Mouse (Mus musculus) midbrain, embryonic 13.5 days (tissue): ENCODE measurements around the gene Adam10. TPM values are rescaled to one million over a fixed set of nuclear protein-coding genes. Genes with fewer than 3 reads are reported as not detected.

Experiments used
- ATAC-seq: fragments of 200-750 bp; cut with Nextera tagmentation; 2 replicates; pipeline ENCODE4 v1.8.0; 2017; ENCODE audit warnings: mild to moderate bottlenecking, moderate TSS enrichment, moderate library complexity
- H3K27ac ChIP-seq: fragments of 300-500 bp; sonication (generic); 2 replicates; pipeline ENCODE4 v1.5.1; 2015; ENCODE audit warnings: inconsistent platforms, mild to moderate bottlenecking, moderate library complexity
- H3K27me3 ChIP-seq: fragments of 300-500 bp; sonication (generic); 2 replicates; pipeline ENCODE4 v1.6.1; 2015; ENCODE audit warnings: mild to moderate bottlenecking, inconsistent platforms
- H3K36me3 ChIP-seq: fragments of 300-500 bp; sonication (generic); 2 replicates; pipeline ENCODE4 v1.6.1; 2015; ENCODE audit warnings: mild to moderate bottlenecking, inconsistent platforms
- H3K4me1 ChIP-seq: fragments of 300-500 bp; sonication (generic); replicated peaks from 2 replicates; pipeline ENCODE4 v1.6.1; 2015; ENCODE audit warnings: inconsistent platforms
- H3K4me2 ChIP-seq: fragments of 300-500 bp; sonication (generic); replicated peaks from 2 replicates; pipeline ENCODE4 v1.6.1; 2015; ENCODE audit warnings: moderate library complexity, mild to moderate bottlenecking, inconsistent platforms
- H3K4me3 ChIP-seq: fragments of 300-500 bp; sonication (generic); replicated peaks from 2 replicates; pipeline ENCODE4 v1.5.1; 2015; ENCODE audit warnings: mild to moderate bottlenecking, inconsistent platforms
- H3K9ac ChIP-seq: fragments of 300-500 bp; sonication (generic); replicated peaks from 2 replicates; pipeline ENCODE4 v1.6.1; 2015; ENCODE audit warnings: mild to moderate bottlenecking, inconsistent platforms
- H3K9me3 ChIP-seq: fragments of 300-500 bp; sonication (generic); 2 replicates; pipeline ENCODE4 v1.6.1; 2016; ENCODE audit warnings: mild to moderate bottlenecking, inconsistent platforms
- WGBS: fragments of 180-500 bp; shearing (Covaris S2); methylation state at CpG from one replicate; pipeline ENCODE4 v1.1.7; 2015; 5-methylcytosine and 5-hydroxymethylcytosine counted together
- polyA plus RNA-seq: library from polyadenylated mRNA; unstranded; fragments of >200 nt; fragmentation: Nextera tagmentation; extraction: Ambion mirVana; gene quantifications from 2 replicates; pipeline ENCODE4 v1.2.1, GENCODE M21; 2015

Adam10 gene
- 68.5 and 69.9 TPM in 2 replicates for polyA plus RNA-seq

DNA sequence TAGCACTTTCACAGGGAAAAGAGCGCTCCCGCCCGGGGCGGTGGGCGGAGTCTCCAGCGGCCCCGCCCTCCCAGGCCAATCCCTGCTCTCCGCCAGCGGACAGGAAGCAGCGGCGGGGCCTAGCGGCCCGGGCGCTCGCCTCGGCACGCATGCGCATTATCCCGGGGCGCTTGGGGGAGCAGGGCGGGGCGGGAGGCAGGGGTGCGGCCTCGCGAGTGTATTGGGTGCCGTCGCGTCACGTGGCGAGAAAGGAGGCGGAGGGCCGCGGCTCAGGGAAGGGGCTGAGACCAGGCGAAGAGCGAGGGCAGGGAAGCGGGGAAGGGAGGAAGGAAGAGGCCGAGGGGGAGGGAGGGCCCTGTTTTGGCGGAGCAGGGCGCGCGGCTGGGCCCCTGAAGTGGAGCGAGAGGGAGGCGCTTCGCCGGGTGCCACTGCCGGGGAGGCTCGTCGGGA is at the start of gene Adam10:
TSS of gene Adam10 (plus strand) at position 316 of the 450 bp plus-strand sequence.
- no peaks in the 10 kb centered on the region for H3K9me3 ChIP-seq
- H3K4me2 ChIP-seq = peak within 1 kb of the TSS; percentile 92
- H3K4me1 ChIP-seq = peaks cover 24% of the 10 kb centered on the region
- H3K9ac ChIP-seq = peak within 1 kb of the TSS; percentile 96
- H3K36me3 ChIP-seq = no peaks in the 10 kb centered on the region
- ATAC-seq = peak; percentile 99
- H3K27me3 ChIP-seq = no peaks in the 10 kb centered on the region
- H3K27ac ChIP-seq = peak within 1 kb of the TSS; percentile 98
- H3K4me3 ChIP-seq = peak within 1 kb of the TSS; percentile 96
- WGBS = 0% methylated on average over 45 of the region's 48 CpGs

- Histone ChIP-seq H3K4me2 (no peak overlapping the region), H3K36me3 (peaks cover 6% of the 10 kb centered on the region), H3K27me3 (no peaks in the 10 kb centered on the region), H3K4me1 (no peaks in the 10 kb centered on the region), H3K27ac (no peak overlapping the region), H3K9me3 (no peaks in the 10 kb centered on the region), H3K4me3 (no peak overlapping the region), H3K9ac (no peak overlapping the region)
- ATAC-seq = no peak
- WGBS = 91% methylated on average over 2 of the region's 2 CpGs
These were observed 49.1 kb upstream of the Adam10 start for GRCm38 (mm10) chr9:70629711-70630110.

DNA sequence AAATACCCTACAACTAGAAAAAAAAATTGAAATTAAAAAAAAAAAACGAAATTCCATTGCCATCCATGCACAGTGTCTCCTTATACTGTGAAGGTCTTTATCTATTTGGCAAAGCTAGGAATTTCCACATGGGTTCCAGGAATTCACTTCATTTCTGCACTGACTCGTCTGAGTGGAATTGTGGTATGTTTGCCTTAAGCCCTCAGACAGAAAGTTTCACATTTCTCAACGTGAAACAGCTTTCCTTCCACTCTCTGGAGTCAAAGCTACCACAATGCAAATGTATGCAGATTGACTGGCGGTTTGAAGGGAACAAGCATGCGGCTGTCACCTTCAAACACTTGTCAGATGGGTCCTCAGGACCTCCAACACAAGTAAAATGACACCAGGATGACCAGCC is 47.1 kb upstream of the Adam10 start:
- H3K27me3 ChIP-seq = no peaks in the 10 kb centered on the region
- H3K9me3 ChIP-seq = no peaks in the 10 kb centered on the region
- 28% methylated on average over 5 of the region's 5 CpGs for WGBS
- no peak overlapping the region for H3K4me3 ChIP-seq
- H3K27ac ChIP-seq = no peak overlapping the region
- no peaks in the 10 kb centered on the region for H3K4me1 ChIP-seq
- no peak overlapping the region for H3K9ac ChIP-seq
- ATAC-seq = no peak
- no peaks in the 10 kb centered on the region; the same call in 1 of the 2 replicates for H3K36me3 ChIP-seq
- no peak overlapping the region for H3K4me2 ChIP-seq

- Histone ChIP-seq H3K9ac (no peak overlapping the region), H3K27me3 (no peaks in the 10 kb centered on the region), H3K27ac (no peak overlapping the region), H3K4me1 (no peaks in the 10 kb centered on the region), H3K36me3 (peaks cover 6% of the 10 kb centered on the region; the same call in 1 of the 2 replicates), H3K4me3 (no peak overlapping the region), H3K4me2 (no peak overlapping the region), H3K9me3 (no peaks in the 10 kb centered on the region)
- 90% methylated on average over 2 of the region's 2 CpGs for WGBS
- ATAC-seq = no peak
These were observed 42.0 kb upstream of the Adam10 start for GRCm38 (mm10) chr9:70636748-70637147.

GRCm38 (mm10) chr9:70650260-70650659 is 28.5 kb upstream of the Adam10 start:
- H3K9ac ChIP-seq = no peak overlapping the region
- H3K9me3 ChIP-seq = no peaks in the 10 kb centered on the region
- peaks cover 7% of the 10 kb centered on the region for H3K36me3 ChIP-seq
- H3K4me1 ChIP-seq = peaks cover 30% of the 10 kb centered on the region
- 88% methylated on average over 2 of the region's 2 CpGs for WGBS
- H3K4me2 ChIP-seq = no peak overlapping the region
- H3K27me3 ChIP-seq = no peaks in the 10 kb centered on the region
- H3K4me3 ChIP-seq = no peak overlapping the region
- no peak overlapping the region for H3K27ac ChIP-seq
- no peak for ATAC-seq

- H3K36me3 ChIP-seq = peaks cover 7% of the 10 kb centered on the region
- H3K27me3 ChIP-seq = no peaks in the 10 kb centered on the region
- H3K4me2 ChIP-seq = no peak overlapping the region
- no peak for ATAC-seq
- no peak overlapping the region for H3K9ac ChIP-seq
- WGBS = 100% methylated on average over 1 of the region's 1 CpGs
- H3K4me3 ChIP-seq = no peak overlapping the region
- no peaks in the 10 kb centered on the region for H3K9me3 ChIP-seq
- peaks cover 37% of the 10 kb centered on the region for H3K4me1 ChIP-seq
- no peak overlapping the region for H3K27ac ChIP-seq
These were observed 27.8 kb upstream of the Adam10 start for GRCm38 (mm10) chr9:70650994-70651393.

- no peaks in the 10 kb centered on the region for H3K9me3 ChIP-seq
- no peak overlapping the region for H3K4me3 ChIP-seq
- peaks cover 38% of the 10 kb centered on the region for H3K4me1 ChIP-seq
- no peaks in the 10 kb centered on the region for H3K27me3 ChIP-seq
- no peak for ATAC-seq
- peak overlapping the region; percentile 51; the same call in 1 of the 2 replicates for H3K4me2 ChIP-seq
- H3K36me3 ChIP-seq = peaks cover 7% of the 10 kb centered on the region
- 83% methylated on average over 2 of the region's 2 CpGs for WGBS
- H3K27ac ChIP-seq = no peak overlapping the region
- no peak overlapping the region for H3K9ac ChIP-seq
These were observed 26.6 kb upstream of the Adam10 start for GRCm38 (mm10) chr9:70652221-70652620.

- Histone ChIP-seq H3K4me1 (peaks cover 42% of the 10 kb centered on the region), H3K36me3 (peaks cover 7% of the 10 kb centered on the region), H3K4me2 (peak overlapping the region; percentile 51), H3K4me3 (peak overlapping the region; percentile 27), H3K9me3 (no peaks in the 10 kb centered on the region), H3K27ac (no peak overlapping the region), H3K9ac (0 out of 2 replicates have a peak overlapping the region, but pooled peaks have one; percentile 32), H3K27me3 (no peaks in the 10 kb centered on the region)
- no peak for ATAC-seq
- 80% methylated on average over 2 of the region's 2 CpGs for WGBS
These were observed 24.9 kb upstream of the Adam10 start for GRCm38 (mm10) chr9:70653875-70654274.

DNA sequence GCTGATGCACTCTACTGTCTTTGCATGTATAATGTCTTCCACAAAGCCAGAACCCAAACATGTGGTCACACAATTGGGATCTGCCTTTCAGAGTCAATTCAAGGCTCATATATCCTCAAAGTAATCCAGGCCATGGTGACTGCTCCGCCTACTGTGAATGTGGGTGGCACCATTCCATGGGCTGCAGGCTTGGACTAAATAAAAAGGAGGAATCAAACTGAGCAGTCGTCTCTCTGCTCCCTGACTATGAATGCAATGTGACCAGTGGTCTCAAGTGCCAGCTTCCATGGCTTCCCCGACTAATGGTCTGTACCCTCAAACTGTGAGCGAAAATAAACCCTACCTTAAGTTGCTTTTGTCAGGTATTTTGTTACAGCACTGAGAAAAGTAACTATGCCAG is 24.3 kb upstream of the Adam10 start:
- Histone ChIP-seq H3K36me3 (peaks cover 5% of the 10 kb centered on the region), H3K4me2 (peak overlapping the region; percentile 51), H3K4me3 (peak overlapping the region; percentile 27), H3K27ac (no peak overlapping the region), H3K4me1 (peaks cover 42% of the 10 kb centered on the region), H3K27me3 (no peaks in the 10 kb centered on the region), H3K9me3 (no peaks in the 10 kb centered on the region), H3K9ac (no peak overlapping the region)
- WGBS = 63% methylated on average over 4 of the region's 4 CpGs
- no peak for ATAC-seq

DNA sequence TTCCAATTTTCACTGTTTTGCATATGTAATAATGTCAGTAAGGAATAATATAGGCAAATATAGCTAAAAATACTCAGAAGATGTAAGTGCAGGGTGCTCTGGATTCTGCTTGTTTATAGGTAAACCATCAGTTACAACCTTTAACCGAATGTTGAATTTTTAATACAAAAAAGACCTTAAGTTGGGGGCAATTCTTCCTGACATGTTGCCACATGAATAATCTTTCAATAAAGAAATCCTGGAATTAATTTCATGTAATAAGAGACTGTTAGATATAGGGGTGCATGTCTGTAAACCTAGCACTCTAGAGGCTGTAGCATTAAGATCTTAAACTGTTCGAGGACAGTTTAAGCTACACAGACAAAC is 23.1 kb upstream of the Adam10 start:
- 36% methylated on average over 2 of the region's 2 CpGs for WGBS

GRCm38 (mm10) chr9:70656130-70657007 is 22.4 kb upstream of the Adam10 start, which contains the start of gene Gm10642:
Gene Gm10642 (plus strand): TSS chr9:70656251.
- peaks cover 42% of the 10 kb centered on the region for H3K4me1 ChIP-seq
- WGBS = under 1% methylated on average over 70 of the region's 72 CpGs
- peak within 1 kb of the TSS; percentile 96 for H3K27ac ChIP-seq

More for the DNA sequence above, 23.1 kb upstream of the Adam10 start:
- H3K4me1 ChIP-seq = peaks cover 42% of the 10 kb centered on the region
- H3K27me3 ChIP-seq = no peaks in the 10 kb centered on the region
- peak overlapping the region; percentile 96 for H3K4me3 ChIP-seq
- peak overlapping the region; percentile 71 for H3K4me2 ChIP-seq
- no peaks in the 10 kb centered on the region for H3K36me3 ChIP-seq
- no peak overlapping the region for H3K27ac ChIP-seq
- no peaks in the 10 kb centered on the region for H3K9me3 ChIP-seq
- peak overlapping the region; percentile 96 for H3K9ac ChIP-seq
- 0 out of 2 replicates have a peak, but pooled peaks have one; percentile 2 for ATAC-seq

More at GRCm38 (mm10) chr9:70656130-70657007, 22.4 kb upstream of the Adam10 start, which contains the start of gene Gm10642:
- peak within 1 kb of the TSS; percentile 96 for H3K4me3 ChIP-seq
- H3K9ac ChIP-seq = peak within 1 kb of the TSS; percentile 96
- H3K4me2 ChIP-seq = peak within 1 kb of the TSS; percentile 71
- ATAC-seq = peak; percentile 76
- no peaks in the 10 kb centered on the region for H3K9me3 ChIP-seq
- no peaks in the 10 kb centered on the region for H3K27me3 ChIP-seq
- H3K36me3 ChIP-seq = no peaks in the 10 kb centered on the region
